Mouse (Mus musculus) small intestine, adult 2 months (tissue): Measurements from ENCODE around the gene Mei4.

Source experiments
- CTCF ChIP-seq: fragments of 200-500 bp; IDR thresholded peaks from 2 replicates; pipeline ENCODE4 v1.5.1; 2012; ENCODE audit warnings: low read depth, mild to moderate bottlenecking, control low read depth, inconsistent platforms, low read length, moderate library complexity, mixed read lengths; ENCODE audit not compliant: insufficient replicate concordance, insufficient read length; ENCODE audit errors: extremely low read depth
- POLR2A ChIP-seq: fragments of 200-500 bp; IDR thresholded peaks from 2 replicates; pipeline ENCODE4 v1.6.1; 2012; ENCODE audit warnings: low read depth, mild to moderate bottlenecking, control low read depth, inconsistent platforms, low read length, moderate library complexity

DNA sequence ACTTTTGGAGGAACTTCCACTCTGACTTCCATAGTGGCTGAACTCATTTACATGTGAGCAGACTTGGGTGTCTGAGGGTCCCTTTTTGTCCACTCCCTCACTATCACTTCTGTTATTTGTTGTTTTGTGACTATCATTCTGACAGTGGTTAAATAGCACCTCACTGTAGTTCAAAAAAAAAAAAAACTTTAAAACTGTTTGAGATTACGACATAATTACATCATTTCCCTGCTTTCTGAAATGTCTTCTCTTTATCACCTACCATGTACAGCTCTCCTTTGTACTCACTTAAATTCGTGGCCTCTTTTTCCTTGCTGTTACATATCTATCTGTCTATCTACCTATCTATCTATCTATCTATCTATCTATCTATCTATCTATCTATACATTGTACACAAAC is 2.6 kb downstream of the Mei4 start:
- TF ChIP-seq POLR2A (no peak), CTCF (no peak)
